Mouse (Mus musculus): ENCODE data around the gene Agap2.

DNA sequence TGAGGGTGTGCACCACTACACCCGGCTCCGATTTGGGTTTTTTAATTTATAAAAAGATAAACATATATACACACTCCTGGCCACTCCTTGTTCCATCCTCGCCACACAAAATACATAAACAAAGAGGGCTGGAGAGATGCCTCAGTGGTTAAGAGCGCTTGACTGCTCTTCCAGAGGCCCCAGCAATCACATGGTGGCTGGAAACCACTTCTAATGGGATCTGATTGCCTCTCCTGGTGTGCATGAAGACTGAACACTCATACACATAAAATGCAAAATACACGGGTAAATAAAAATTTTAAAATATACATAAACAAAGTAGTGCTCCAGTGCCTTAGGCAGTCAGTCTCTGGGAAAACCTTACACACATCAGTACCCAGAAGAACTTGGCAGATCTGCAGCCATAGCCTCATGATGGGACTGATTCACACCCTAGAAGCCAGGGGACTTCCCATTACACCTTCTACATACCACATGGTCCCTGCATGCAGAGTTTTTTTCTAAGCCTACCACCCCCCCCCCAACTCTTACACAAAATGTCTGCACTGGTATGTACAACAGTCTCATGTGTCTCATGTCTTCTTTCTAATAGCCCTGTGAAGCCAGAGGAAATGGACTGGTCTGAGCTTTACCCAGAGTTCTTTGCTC, 32.5 kb upstream of the Agap2 start:
- no peak for TF ChIP-seq EP300 (IDR thresholded peaks at IDR 0.05)
- TF ChIP-seq CTCF (IDR thresholded peaks at IDR 0.05) = no peak

Measured in lung, postnatal 0 days (tissue).